Mouse (Mus musculus) midbrain, embryonic 11.5 days (tissue): Measurements from ENCODE around the gene Cldn10. TPM values are rescaled to one million over a fixed set of nuclear protein-coding genes. Genes with fewer than 3 reads are reported as not detected.

Experiments used
- ATAC-seq: fragments of 200-750 bp; cut with Nextera tagmentation; 2 replicates; pipeline ENCODE4 v1.8.0; 2017; ENCODE audit warnings: moderate TSS enrichment, moderate library complexity; ENCODE audit not compliant: low FRiP score
- DNase-seq: peaks from one replicate; pipeline ENCODE4 v3.0.0; 2015; ENCODE audit warnings: low spot score; ENCODE audit errors: missing footprints
- H3K27ac ChIP-seq: fragments of 300-500 bp; sonication (generic); 2 replicates; pipeline ENCODE4 v1.5.1; 2014; ENCODE audit warnings: low read depth, low read length
- H3K27me3 ChIP-seq: fragments of 300-500 bp; sonication (generic); 2 replicates; pipeline ENCODE4 v1.6.1; 2014; ENCODE audit warnings: mild to moderate bottlenecking, low read length, moderate library complexity, mixed read lengths; ENCODE audit not compliant: control insufficient read depth, insufficient read depth
- H3K36me3 ChIP-seq: fragments of 300-500 bp; sonication (generic); 2 replicates; pipeline ENCODE4 v1.6.1; 2014; ENCODE audit warnings: mild to moderate bottlenecking, low read length, moderate library complexity, mixed read lengths; ENCODE audit not compliant: control insufficient read depth, insufficient read depth
- H3K4me1 ChIP-seq: fragments of 300-500 bp; sonication (generic); 2 replicates; pipeline ENCODE4 v1.6.1; 2014; ENCODE audit warnings: low read length; ENCODE audit not compliant: control insufficient read depth, insufficient read depth
- H3K4me2 ChIP-seq: fragments of 300-500 bp; sonication (generic); 2 replicates; pipeline ENCODE4 v1.6.1; 2014; ENCODE audit warnings: mild to moderate bottlenecking, moderate library complexity
- H3K4me3 ChIP-seq: fragments of 300-500 bp; sonication (generic); 2 replicates; pipeline ENCODE4 v1.5.1; 2014; ENCODE audit warnings: low read depth, low read length
- H3K9ac ChIP-seq: fragments of 300-500 bp; sonication (generic); 2 replicates; pipeline ENCODE4 v1.6.1; 2014; ENCODE audit warnings: low read length
- H3K9me3 ChIP-seq: fragments of 300-500 bp; sonication (generic); 2 replicates; pipeline ENCODE4 v1.6.1; 2016; ENCODE audit warnings: low read length; ENCODE audit not compliant: control insufficient read depth
- WGBS: fragments of 180-500 bp; shearing (Covaris S2); extraction: QIAGEN DNeasy Blood & Tissue Kit; methylation state at CpG from one replicate; pipeline ENCODE4 v1.1.7; 2014; 5-methylcytosine and 5-hydroxymethylcytosine counted together
- polyA plus RNA-seq: library from polyadenylated mRNA; unstranded; fragments of >200 nt; fragmentation: Nextera tagmentation; extraction: Ambion mirVana; gene quantifications from 2 replicates; pipeline ENCODE4 v1.2.1, GENCODE M21; 2014

Gene Cldn10
- polyA plus RNA-seq, 1 experiment from 2014 or later = 0.86 TPM

- no peaks in the 10 kb centered on the region for H3K27me3 ChIP-seq
- no peak overlapping the region for H3K4me3 ChIP-seq
- no peaks in the 10 kb centered on the region for H3K4me1 ChIP-seq
- H3K36me3 ChIP-seq = peaks cover 5% of the 10 kb centered on the region; the same call in 1 of the 2 replicates
- H3K9ac ChIP-seq = no peak overlapping the region
- H3K4me2 ChIP-seq = no peak overlapping the region
- no peak for ATAC-seq
- DNase-seq = no peak
- H3K9me3 ChIP-seq = no peaks in the 10 kb centered on the region
- no peak overlapping the region for H3K27ac ChIP-seq
- 94% methylated on average over 4 of the region's 4 CpGs for WGBS
These were observed 86.4 kb downstream of the Cldn10 start for GRCm38 (mm10) chr14:118874126-118874525.

- Histone ChIP-seq H3K27me3 (no peaks in the 10 kb centered on the region), H3K36me3 (peaks cover 5% of the 10 kb centered on the region; the same call in 1 of the 2 replicates), H3K9me3 (no peaks in the 10 kb centered on the region), H3K4me2 (no peak overlapping the region), H3K27ac (no peak overlapping the region), H3K4me3 (no peak overlapping the region), H3K4me1 (no peaks in the 10 kb centered on the region), H3K9ac (no peak overlapping the region)
- 89% methylated on average over 10 of the region's 10 CpGs for WGBS
- ATAC-seq (no peak), DNase-seq (no peak)
These were observed 87.2 kb downstream of the Cldn10 start for GRCm38 (mm10) chr14:118874786-118875415.

GRCm38 (mm10) chr14:118878346-118878910, 90.7 kb downstream of the Cldn10 start:
- ATAC-seq (no peak), DNase-seq (no peak)
- Histone ChIP-seq H3K9ac (no peak overlapping the region), H3K4me2 (no peak overlapping the region), H3K27ac (no peak overlapping the region), H3K9me3 (no peaks in the 10 kb centered on the region), H3K4me3 (no peak overlapping the region), H3K27me3 (no peaks in the 10 kb centered on the region), H3K4me1 (no peaks in the 10 kb centered on the region), H3K36me3 (peaks cover 22% of the 10 kb centered on the region)
- WGBS = 90% methylated on average over 11 of the region's 11 CpGs

- Histone ChIP-seq H3K4me1 (no peaks in the 10 kb centered on the region), H3K4me3 (no peak overlapping the region), H3K27ac (no peak overlapping the region), H3K4me2 (no peak overlapping the region), H3K27me3 (no peaks in the 10 kb centered on the region), H3K9me3 (no peaks in the 10 kb centered on the region), H3K36me3 (peaks cover 28% of the 10 kb centered on the region), H3K9ac (no peak overlapping the region)
- ATAC-seq (no peak), DNase-seq (no peak)
- 85% methylated on average over 10 of the region's 10 CpGs for WGBS
These were observed 93.0 kb downstream of the Cldn10 start for GRCm38 (mm10) chr14:118880696-118881095.

- WGBS = 91% methylated on average over 18 of the region's 18 CpGs
- ATAC-seq (no peak), DNase-seq (no peak)
- H3K4me2 ChIP-seq = no peak overlapping the region
- peaks cover 26% of the 10 kb centered on the region for H3K36me3 ChIP-seq
- no peaks in the 10 kb centered on the region for H3K27me3 ChIP-seq
- H3K9ac ChIP-seq = no peak overlapping the region
- no peaks in the 10 kb centered on the region for H3K9me3 ChIP-seq
- H3K4me1 ChIP-seq = no peaks in the 10 kb centered on the region
- no peak overlapping the region for H3K27ac ChIP-seq
- H3K4me3 ChIP-seq = no peak overlapping the region
These were observed 95.9 kb downstream of the Cldn10 start for GRCm38 (mm10) chr14:118883344-118884249.

GRCm38 (mm10) chr14:118884250-118884556, 96.5 kb downstream of the Cldn10 start:
- ATAC-seq = no peak
- Histone ChIP-seq H3K9me3 (no peaks in the 10 kb centered on the region), H3K27ac (no peak overlapping the region), H3K36me3 (peaks cover 26% of the 10 kb centered on the region), H3K4me2 (no peak overlapping the region), H3K9ac (no peak overlapping the region), H3K4me1 (no peaks in the 10 kb centered on the region), H3K27me3 (no peaks in the 10 kb centered on the region), H3K4me3 (no peak overlapping the region)
- no peak for DNase-seq
- 87% methylated on average over 7 of the region's 7 CpGs for WGBS

GRCm38 (mm10) chr14:118890101-118890500, 102.4 kb downstream of the Cldn10 start:
- no peak for ATAC-seq
- Histone ChIP-seq H3K4me2 (no peak overlapping the region), H3K27ac (no peak overlapping the region), H3K4me1 (no peaks in the 10 kb centered on the region), H3K4me3 (no peak overlapping the region), H3K27me3 (no peaks in the 10 kb centered on the region), H3K36me3 (peaks cover 14% of the 10 kb centered on the region), H3K9me3 (no peaks in the 10 kb centered on the region), H3K9ac (no peak overlapping the region)
- WGBS = 87% methylated on average over 4 of the region's 4 CpGs
- no peak for DNase-seq

GRCm38 (mm10) chr14:118895228-118895627, 107.5 kb downstream of the Cldn10 start:
- Histone ChIP-seq H3K4me2 (no peak overlapping the region), H3K4me3 (no peak overlapping the region), H3K9me3 (no peaks in the 10 kb centered on the region), H3K9ac (no peak overlapping the region), H3K4me1 (no peaks in the 10 kb centered on the region), H3K27ac (no peak overlapping the region), H3K36me3 (peaks cover 18% of the 10 kb centered on the region), H3K27me3 (no peaks in the 10 kb centered on the region)
- WGBS = 94% methylated on average over 7 of the region's 7 CpGs
- DNase-seq (no peak), ATAC-seq (no peak)

GRCm38 (mm10) chr14:118895655-118896054, 107.9 kb downstream of the Cldn10 start:
- no peak overlapping the region for H3K27ac ChIP-seq
- ATAC-seq = no peak
- no peaks in the 10 kb centered on the region for H3K4me1 ChIP-seq
- H3K4me2 ChIP-seq = no peak overlapping the region
- DNase-seq = no peak
- H3K9me3 ChIP-seq = no peaks in the 10 kb centered on the region
- H3K4me3 ChIP-seq = no peak overlapping the region
- no peak overlapping the region for H3K9ac ChIP-seq
- H3K27me3 ChIP-seq = no peaks in the 10 kb centered on the region
- peaks cover 18% of the 10 kb centered on the region for H3K36me3 ChIP-seq
- WGBS = 95% methylated on average over 10 of the region's 10 CpGs
